Mouse (Mus musculus) kidney, embryonic 16.5 days (tissue): ENCODE data around the gene Kifc1. TPM values are rescaled to one million over a fixed set of nuclear protein-coding genes. Genes with fewer than 3 reads are reported as not detected.

Source experiments
- ATAC-seq: fragments of 200-750 bp; cut with Nextera tagmentation; 2 replicates; pipeline ENCODE4 v1.8.0; 2017; ENCODE audit warnings: moderate TSS enrichment; ENCODE audit not compliant: low FRiP score, low TSS enrichment
- H3K27ac ChIP-seq: fragments of 300-500 bp; sonication (generic); 2 replicates; pipeline ENCODE4 v1.5.1; 2014; ENCODE audit warnings: low read length
- H3K27me3 ChIP-seq: fragments of 300-500 bp; sonication (generic); 2 replicates; pipeline ENCODE4 v1.6.1; 2014; ENCODE audit warnings: low read length, control low read depth, mixed read lengths; ENCODE audit not compliant: insufficient read depth
- H3K36me3 ChIP-seq: fragments of 300-500 bp; sonication (generic); 2 replicates; pipeline ENCODE4 v1.6.1; 2014; ENCODE audit warnings: low read length, control low read depth, mixed read lengths; ENCODE audit not compliant: insufficient read depth
- H3K4me1 ChIP-seq: fragments of 300-500 bp; sonication (generic); 2 replicates; pipeline ENCODE4 v1.6.1; 2014; ENCODE audit warnings: low read length, control low read depth, mixed read lengths; ENCODE audit not compliant: insufficient read depth
- H3K4me2 ChIP-seq: fragments of 300-500 bp; sonication (generic); replicated peaks from 2 replicates; pipeline ENCODE4 v1.6.1; 2014; ENCODE audit warnings: low read depth, low read length
- H3K4me3 ChIP-seq: fragments of 300-500 bp; sonication (generic); 2 replicates; pipeline ENCODE4 v1.5.1; 2014; ENCODE audit warnings: mild to moderate bottlenecking, low read length
- H3K9ac ChIP-seq: fragments of 300-500 bp; sonication (generic); replicated peaks from 2 replicates; pipeline ENCODE4 v1.6.1; 2014; ENCODE audit warnings: low read length
- H3K9me3 ChIP-seq: fragments of 300-500 bp; sonication (generic); 2 replicates; pipeline ENCODE4 v1.6.1; 2016; ENCODE audit warnings: low read length, control low read depth
- WGBS: fragments of 180-500 bp; shearing (Covaris S2); extraction: QIAGEN DNeasy Blood & Tissue Kit; methylation state at CpG from one replicate; pipeline ENCODE4 v1.1.7; 2014; 5-methylcytosine and 5-hydroxymethylcytosine counted together
- polyA plus RNA-seq: library from polyadenylated mRNA; unstranded; fragments of >200 nt; fragmentation: Nextera tagmentation; extraction: Ambion mirVana; gene quantifications from 2 replicates; pipeline ENCODE4 v1.2.1, GENCODE M21; 2015

Gene Kifc1
- polyA plus RNA-seq, 1 experiment from 2014 or later = 10.5 TPM

GRCm38 (mm10) chr17:33919351-33920281 lies 29.2 kb upstream of the Kifc1 start:
- under 1% methylated on average over 52 of the region's 52 CpGs for WGBS

GRCm38 (mm10) chr17:33918293-33919203 lies 28.1 kb upstream of the Kifc1 start:
- H3K4me1 ChIP-seq = peaks cover 34% of the 10 kb centered on the region
- ATAC-seq = no peak
- peak overlapping the region; percentile 76 for H3K4me3 ChIP-seq
- peak overlapping the region; percentile 76 for H3K4me2 ChIP-seq
- H3K9me3 ChIP-seq = no peaks in the 10 kb centered on the region
- H3K27me3 ChIP-seq = no peaks in the 10 kb centered on the region
- 0 out of 2 replicates have a peak overlapping the region, but pooled peaks have one; percentile 23 for H3K27ac ChIP-seq
- WGBS = 63% methylated on average over 37 of the region's 37 CpGs
- H3K36me3 ChIP-seq = peaks cover 23% of the 10 kb centered on the region
- peak overlapping the region; percentile 70; the same call in 1 of the 2 replicates for H3K9ac ChIP-seq

More at GRCm38 (mm10) chr17:33919351-33920281, 29.2 kb upstream of the Kifc1 start:
- H3K36me3 ChIP-seq = peaks cover 12% of the 10 kb centered on the region; the same call in 1 of the 2 replicates
- H3K4me1 ChIP-seq = peaks cover 31% of the 10 kb centered on the region
- H3K4me2 ChIP-seq = peak overlapping the region; percentile 76
- peak overlapping the region; percentile 76 for H3K4me3 ChIP-seq
- no peaks in the 10 kb centered on the region for H3K27me3 ChIP-seq
- ATAC-seq = no peak
- H3K9me3 ChIP-seq = no peaks in the 10 kb centered on the region
- peak overlapping the region; percentile 79 for H3K27ac ChIP-seq
- peak overlapping the region; percentile 70 for H3K9ac ChIP-seq

- Histone ChIP-seq H3K4me3 (no peak overlapping the region), H3K9me3 (no peaks in the 10 kb centered on the region), H3K4me2 (no peak overlapping the region), H3K27me3 (no peaks in the 10 kb centered on the region), H3K36me3 (peaks cover 29% of the 10 kb centered on the region), H3K9ac (no peak overlapping the region), H3K27ac (no peak overlapping the region), H3K4me1 (peaks cover 34% of the 10 kb centered on the region)
- 86% methylated on average over 18 of the region's 18 CpGs for WGBS
- no peak for ATAC-seq
These were observed 27.3 kb upstream of the Kifc1 start for GRCm38 (mm10) chr17:33917656-33918292.

GRCm38 (mm10) chr17:33916847-33917655 lies 26.6 kb upstream of the Kifc1 start:
- 74% methylated on average over 31 of the region's 31 CpGs for WGBS

GRCm38 (mm10) chr17:33916294-33916693 lies 25.8 kb upstream of the Kifc1 start:
- Histone ChIP-seq H3K4me1 (peaks cover 43% of the 10 kb centered on the region), H3K36me3 (peaks cover 43% of the 10 kb centered on the region), H3K27me3 (no peaks in the 10 kb centered on the region), H3K9me3 (no peaks in the 10 kb centered on the region), H3K4me2 (peak overlapping the region; percentile 59), H3K9ac (peak overlapping the region; percentile 61), H3K27ac (peak overlapping the region; percentile 70), H3K4me3 (peak overlapping the region; percentile 62)
- ATAC-seq = peak; percentile 4
- WGBS = under 1% methylated on average over 9 of the region's 20 CpGs

More at GRCm38 (mm10) chr17:33916847-33917655, 26.6 kb upstream of the Kifc1 start:
- Histone ChIP-seq H3K9ac (peak overlapping the region; percentile 61), H3K27ac (no peak overlapping the region), H3K9me3 (no peaks in the 10 kb centered on the region), H3K4me1 (peaks cover 36% of the 10 kb centered on the region), H3K36me3 (peaks cover 35% of the 10 kb centered on the region), H3K4me3 (peak overlapping the region; percentile 62), H3K4me2 (peak overlapping the region; percentile 59), H3K27me3 (no peaks in the 10 kb centered on the region)
- no peak for ATAC-seq

GRCm38 (mm10) chr17:33915671-33916250 lies 25.3 kb upstream of the Kifc1 start, which contains the start of the genes Tapbp and Zbtb22:
Gene Tapbp, plus strand, starts transcription at chr17:33915899.
Gene Zbtb22, plus strand, starts transcription at chr17:33915904.
- peaks cover 43% of the 10 kb centered on the region for H3K36me3 ChIP-seq
- peak; percentile 92 for ATAC-seq
- under 1% methylated on average over 26 of the region's 34 CpGs for WGBS
- H3K4me2 ChIP-seq = peak within 1 kb of the TSS; percentile 59
- H3K27ac ChIP-seq = peak within 1 kb of the TSS; percentile 70
- H3K27me3 ChIP-seq = no peaks in the 10 kb centered on the region
- no peaks in the 10 kb centered on the region for H3K9me3 ChIP-seq
- peak within 1 kb of the TSS; percentile 62 for H3K4me3 ChIP-seq
- H3K9ac ChIP-seq = peak within 1 kb of the TSS; percentile 61
- peaks cover 46% of the 10 kb centered on the region for H3K4me1 ChIP-seq

GRCm38 (mm10) chr17:33914969-33915391 lies 24.5 kb upstream of the Kifc1 start:
- Histone ChIP-seq H3K4me3 (peak overlapping the region; percentile 62), H3K4me1 (peaks cover 52% of the 10 kb centered on the region), H3K27me3 (no peaks in the 10 kb centered on the region), H3K27ac (peak overlapping the region; percentile 40), H3K9me3 (no peaks in the 10 kb centered on the region), H3K4me2 (peak overlapping the region; percentile 59), H3K9ac (no peak overlapping the region; the same call in 1 of the 2 replicates), H3K36me3 (peaks cover 43% of the 10 kb centered on the region)
- 68% methylated on average over 13 of the region's 13 CpGs for WGBS
- no peak for ATAC-seq

GRCm38 (mm10) chr17:33913905-33914304 lies 23.4 kb upstream of the Kifc1 start:
- no peak overlapping the region for H3K9ac ChIP-seq
- no peak for ATAC-seq
- no peaks in the 10 kb centered on the region for H3K27me3 ChIP-seq
- 94% methylated on average over 8 of the region's 8 CpGs for WGBS
- peaks cover 43% of the 10 kb centered on the region for H3K36me3 ChIP-seq
- no peak overlapping the region for H3K27ac ChIP-seq
- H3K9me3 ChIP-seq = no peaks in the 10 kb centered on the region
- peaks cover 49% of the 10 kb centered on the region for H3K4me1 ChIP-seq
- no peak overlapping the region for H3K4me2 ChIP-seq
- H3K4me3 ChIP-seq = no peak overlapping the region
